Mouse (Mus musculus): ENCODE measurements around the gene Uba6. TPM values are rescaled to one million over a fixed set of nuclear protein-coding genes. Genes with fewer than 3 reads are reported as not detected.

Uba6 gene
- polyA plus RNA-seq, 1 experiment from 2014 or later: 12.2 TPM

- H3K36me3 ChIP-seq: no peaks in the 10 kb centered on the region
- no peak within 1 kb of the TSS for H3K9ac ChIP-seq
- no peak within 1 kb of the TSS for H3K4me2 ChIP-seq
- WGBS: 72% methylated on average over 7 of the region's 7 CpGs
- peaks cover 6% of the 10 kb centered on the region; the same call in 1 of the 2 replicates for H3K4me1 ChIP-seq
- no peak within 1 kb of the TSS for H3K4me3 ChIP-seq
- no peak for ATAC-seq (ENCODE audit: insufficient number of reproducible peaks, low FRiP score, low TSS enrichment, low read depth)
- H3K27me3 ChIP-seq: no peaks in the 10 kb centered on the region
- H3K9me3 ChIP-seq: no peaks in the 10 kb centered on the region
- no peak within 1 kb of the TSS for H3K27ac ChIP-seq
Measured at GRCm38 (mm10) chr5:86071538-86071937, 101.1 kb downstream of the Uba6 start, which contains the start of gene Stap1. Gene Stap1, plus strand, starts transcription at chr5:86071746.

- H3K27ac ChIP-seq: no peak overlapping the region
- peaks cover 10% of the 10 kb centered on the region; the same call in 1 of the 2 replicates for H3K4me1 ChIP-seq
- H3K27me3 ChIP-seq: no peaks in the 10 kb centered on the region
- H3K36me3 ChIP-seq: no peaks in the 10 kb centered on the region
- no peak for ATAC-seq (ENCODE audit: insufficient number of reproducible peaks, low FRiP score, low TSS enrichment, low read depth)
- 70% methylated on average over 6 of the region's 6 CpGs for WGBS
- H3K9me3 ChIP-seq: no peaks in the 10 kb centered on the region
- no peak overlapping the region for H3K9ac ChIP-seq
- no peak overlapping the region for H3K4me3 ChIP-seq
- no peak overlapping the region for H3K4me2 ChIP-seq
Measured at GRCm38 (mm10) chr5:86069121-86069520, 103.5 kb downstream of the Uba6 start.

- no peak overlapping the region for H3K9ac ChIP-seq
- ATAC-seq (ENCODE audit: insufficient number of reproducible peaks, low FRiP score, low TSS enrichment, low read depth): no peak
- H3K27me3 ChIP-seq: no peaks in the 10 kb centered on the region
- H3K27ac ChIP-seq: no peak overlapping the region
- no peak overlapping the region for H3K4me3 ChIP-seq
- H3K4me2 ChIP-seq: no peak overlapping the region
- H3K4me1 ChIP-seq: peaks cover 15% of the 10 kb centered on the region; the same call in 1 of the 2 replicates
- H3K36me3 ChIP-seq: no peaks in the 10 kb centered on the region
- no peaks in the 10 kb centered on the region for H3K9me3 ChIP-seq
- 73% methylated on average over 3 of the region's 3 CpGs for WGBS
Measured at GRCm38 (mm10) chr5:86068451-86068850, 104.2 kb downstream of the Uba6 start.

GRCm38 (mm10) chr5:86066551-86066929 is 106.1 kb downstream of the Uba6 start:
- WGBS: under 1% methylated on average over 17 of the region's 17 CpGs
- Histone ChIP-seq H3K9ac (0 out of 2 replicates have a peak overlapping the region, but pooled peaks have one; percentile 12), H3K27ac (peak overlapping the region; percentile 74)

GRCm38 (mm10) chr5:86065876-86066550 is 106.6 kb downstream of the Uba6 start:
- ATAC-seq (ENCODE audit: insufficient number of reproducible peaks, low FRiP score, low TSS enrichment, low read depth): peak; percentile 46
- peak overlapping the region; percentile 76 for H3K4me3 ChIP-seq
- no peaks in the 10 kb centered on the region for H3K27me3 ChIP-seq
- H3K4me1 ChIP-seq: peaks cover 17% of the 10 kb centered on the region; the same call in 1 of the 2 replicates
- peak overlapping the region; percentile 72 for H3K4me2 ChIP-seq
- WGBS: under 1% methylated on average over 17 of the region's 17 CpGs
- H3K27ac ChIP-seq: peak overlapping the region; percentile 74
- no peaks in the 10 kb centered on the region for H3K9me3 ChIP-seq
- no peaks in the 10 kb centered on the region for H3K36me3 ChIP-seq
- H3K9ac ChIP-seq: no peak overlapping the region

More at GRCm38 (mm10) chr5:86066551-86066929, 106.1 kb downstream of the Uba6 start:
- H3K9me3 ChIP-seq: no peaks in the 10 kb centered on the region
- H3K4me2 ChIP-seq: peak overlapping the region; percentile 72
- peaks cover 17% of the 10 kb centered on the region; the same call in 1 of the 2 replicates for H3K4me1 ChIP-seq
- no peaks in the 10 kb centered on the region for H3K27me3 ChIP-seq
- no peaks in the 10 kb centered on the region for H3K36me3 ChIP-seq
- no peak for ATAC-seq (ENCODE audit: insufficient number of reproducible peaks, low FRiP score, low TSS enrichment, low read depth)
- H3K4me3 ChIP-seq: peak overlapping the region; percentile 76

- Histone ChIP-seq H3K27ac (peak within 1 kb of the TSS; percentile 94), H3K4me1 (peaks cover 17% of the 10 kb centered on the region; the same call in 1 of the 2 replicates), H3K27me3 (no peaks in the 10 kb centered on the region), H3K4me2 (peak within 1 kb of the TSS; percentile 72), H3K4me3 (peak within 1 kb of the TSS; percentile 76), H3K9ac (peak within 1 kb of the TSS; percentile 67), H3K36me3 (no peaks in the 10 kb centered on the region), H3K9me3 (no peaks in the 10 kb centered on the region)
- peak; percentile 98 for ATAC-seq (ENCODE audit: insufficient number of reproducible peaks, low FRiP score, low TSS enrichment, low read depth)
- under 1% methylated on average over 60 of the region's 60 CpGs for WGBS
Measured at GRCm38 (mm10) chr5:86065101-86065875, 107.3 kb downstream of the Uba6 start, which contains the start of gene Cenpc1. Gene Cenpc1, minus strand, starts transcription at chr5:86065583.

- Histone ChIP-seq H3K4me2 (0 out of 2 replicates have a peak overlapping the region, but pooled peaks have one; percentile 12), H3K36me3 (no peaks in the 10 kb centered on the region), H3K4me3 (no peak overlapping the region), H3K9me3 (no peaks in the 10 kb centered on the region), H3K27ac (no peak overlapping the region), H3K9ac (no peak overlapping the region), H3K27me3 (no peaks in the 10 kb centered on the region), H3K4me1 (peaks cover 17% of the 10 kb centered on the region; the same call in 1 of the 2 replicates)
- 93% methylated on average over 1 of the region's 1 CpGs for WGBS
- ATAC-seq (ENCODE audit: insufficient number of reproducible peaks, low FRiP score, low TSS enrichment, low read depth): no peak
Measured at GRCm38 (mm10) chr5:86063501-86063900, 109.1 kb downstream of the Uba6 start.

Other genes starting within 250 kb of the Uba6 start
- 27.1 and 28.5 TPM in 2 replicates for gene Cenpc1, start 107.2 kb downstream of the Uba6 start, polyA plus RNA-seq (2015; fragmentation: Nextera tagmentation; extraction: Ambion mirVana)
- 0.63 and 0.94 TPM in 2 replicates for gene Stap1, start 101.1 kb downstream of the Uba6 start, polyA plus RNA-seq (2015; fragmentation: Nextera tagmentation; extraction: Ambion mirVana)
- gene Gnrhr, start 25.1 kb upstream of the Uba6 start, polyA plus RNA-seq (2015; fragmentation: Nextera tagmentation; extraction: Ambion mirVana): not detected in 2 replicates
- not detected in 2 replicates for gene Tmprss11c, start 116.5 kb upstream of the Uba6 start, polyA plus RNA-seq (2015; fragmentation: Nextera tagmentation; extraction: Ambion mirVana)
- gene Tmprss11d, start 200.6 kb upstream of the Uba6 start, polyA plus RNA-seq (2015; fragmentation: Nextera tagmentation; extraction: Ambion mirVana): 0.07 TPM in 1 of 2 replicates, not detected in the other